Mouse (Mus musculus): ENCODE results near the gene Itga7.

DNA sequence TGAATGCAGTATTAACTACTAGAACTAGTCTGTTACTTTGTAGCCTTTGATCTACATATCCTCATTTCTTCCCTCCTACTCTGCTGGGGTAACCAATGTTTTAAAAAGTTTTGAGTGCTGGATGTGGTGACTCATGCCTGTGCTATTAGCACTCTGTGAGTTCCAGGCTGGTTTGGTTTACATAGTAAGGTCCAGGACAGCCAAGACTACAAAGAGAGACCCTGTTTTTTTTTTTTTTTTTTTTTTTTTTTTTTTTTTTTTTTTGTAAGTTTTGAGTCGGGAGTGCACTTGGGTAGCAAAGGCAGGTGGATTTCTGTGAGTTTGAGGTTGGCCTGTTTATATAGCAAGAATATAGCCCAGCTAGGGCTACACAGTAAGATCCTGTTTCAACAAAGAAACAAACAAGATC, 34.7 kb downstream of the Itga7 start:
- TF ChIP-seq CTCF (conservative IDR thresholded peaks at IDR 0.05; ENCODE audit: low read length) (no peak), NANOG (IDR thresholded peaks at IDR 0.05; ENCODE audit: borderline replicate concordance, low read length) (no peak), POU5F1 (IDR thresholded peaks at IDR 0.05; ENCODE audit: borderline replicate concordance, low read length) (no peak)
